24 mouse cellular contexts compared by ENCODE assay signal in genomic region chr8:111789200-111789599, GRCm38 (mm10). TPM values are rescaled to one million over a fixed set of nuclear protein-coding genes. Genes with fewer than 3 reads are reported as not detected.
DNase-seq lines count a peak whose midpoint lies in the region; ATAC-seq lines count a peak whose summit lies in the region.
"Had no signal": no experiment of that assay in that cellular context is flagged by ENCODE, and none has a peak within 500 bp of the region (broad histone marks: within the 10 kb centered on the region; RNA-seq: fewer than 3 reads in every experiment).

No protein-coding gene starts in this region.

- H3K36me3 ChIP-seq in heart, embryonic 13.5 days: peaks cover 15% of the 10 kb centered on the region
- no peaks in the 10 kb centered on the region for H3K36me3 ChIP-seq in neural tube, embryonic 15.5 days
- H3K36me3 ChIP-seq in forebrain, embryonic 16.5 days (ENCODE audit: control insufficient read depth, insufficient read depth): no peaks in the 10 kb centered on the region
- H3K36me3 ChIP-seq: liver, embryonic 15.5 days had no signal

- 41% methylated on average over 4 of the region's 4 CpGs for WGBS in heart, embryonic 13.5 days
- WGBS in neural tube, embryonic 15.5 days: 42% methylated on average over 4 of the region's 4 CpGs
- WGBS in forebrain, embryonic 16.5 days: 16% methylated on average over 4 of the region's 4 CpGs

- no peaks in the 10 kb centered on the region for H3K9me3 ChIP-seq in heart, embryonic 13.5 days
- no peaks in the 10 kb centered on the region for H3K9me3 ChIP-seq in neural tube, embryonic 15.5 days (replicated peaks)
- H3K9me3 ChIP-seq in forebrain, embryonic 16.5 days (ENCODE audit: control insufficient read depth, low read length): no peaks in the 10 kb centered on the region
- H3K9me3 ChIP-seq: embryonic facial prominence, embryonic 10.5 days; kidney, embryonic 15.5 days; limb, embryonic 15.5 days; liver, embryonic 15.5 days had no signal

- H3K4me3 ChIP-seq in heart, embryonic 13.5 days: no peak overlapping the region
- no peak overlapping the region for H3K4me3 ChIP-seq in neural tube, embryonic 15.5 days (replicated peaks)
- H3K4me3 ChIP-seq in forebrain, embryonic 16.5 days (replicated peaks; ENCODE audit: low read length): no peak overlapping the region
- H3K4me3 ChIP-seq: embryonic facial prominence, embryonic 10.5 days; kidney, embryonic 15.5 days; limb, embryonic 15.5 days; liver, embryonic 15.5 days had no signal

- H3K27ac ChIP-seq in heart, embryonic 13.5 days (replicated peaks): peak overlapping the region; percentile 20; the same call in 1 of the 2 replicates
- H3K27ac ChIP-seq in neural tube, embryonic 15.5 days (replicated peaks): peak overlapping the region; percentile 24; the same call in 1 of the 2 replicates
- peak overlapping the region; percentile 31; the same call in 1 of the 2 replicates for H3K27ac ChIP-seq in forebrain, embryonic 16.5 days (ENCODE audit: low read length)
- H3K27ac ChIP-seq: embryonic facial prominence, embryonic 10.5 days; hindbrain, postnatal 0 days; kidney, embryonic 15.5 days; limb, embryonic 15.5 days; liver, embryonic 15.5 days had no signal

- peaks cover 70% of the 10 kb centered on the region for H3K4me1 ChIP-seq in heart, embryonic 13.5 days
- peaks cover 35% of the 10 kb centered on the region for H3K4me1 ChIP-seq in neural tube, embryonic 15.5 days
- peaks cover 25% of the 10 kb centered on the region for H3K4me1 ChIP-seq in forebrain, embryonic 16.5 days (replicated peaks; ENCODE audit: control insufficient read depth, insufficient read depth, low read length)
- H3K4me1 ChIP-seq: liver, embryonic 15.5 days had no signal

- no peak for ATAC-seq in heart, embryonic 13.5 days (ENCODE audit: extremely low read depth, insufficient number of reproducible peaks, low FRiP score, low TSS enrichment)
- no peak for ATAC-seq in neural tube, embryonic 15.5 days (ENCODE audit: low FRiP score)
- ATAC-seq in forebrain, embryonic 16.5 days: no peak
- ATAC-seq: hindbrain, postnatal 0 days; intestine, embryonic 16.5 days had no signal

- no peaks in the 10 kb centered on the region for H3K27me3 ChIP-seq in heart, embryonic 13.5 days (replicated peaks)
- no peaks in the 10 kb centered on the region for H3K27me3 ChIP-seq in neural tube, embryonic 15.5 days (replicated peaks)
- H3K27me3 ChIP-seq in forebrain, embryonic 16.5 days (replicated peaks; ENCODE audit: control insufficient read depth, insufficient read depth, low read length): no peaks in the 10 kb centered on the region
- H3K27me3 ChIP-seq: kidney, embryonic 15.5 days; limb, embryonic 15.5 days; liver, embryonic 15.5 days had no signal

- no peak overlapping the region for H3K4me2 ChIP-seq in heart, embryonic 13.5 days
- H3K4me2 ChIP-seq in neural tube, embryonic 15.5 days: no peak overlapping the region
- H3K4me2 ChIP-seq in forebrain, embryonic 16.5 days (ENCODE audit: low read length): no peak overlapping the region
- H3K4me2 ChIP-seq: kidney, embryonic 15.5 days; limb, embryonic 15.5 days; liver, embryonic 15.5 days had no signal

- no peak for DNase-seq in heart, postnatal 4 days
- DNase-seq in neural tube, embryonic 10.5 days (ENCODE audit: extremely low spot score, low spot score): no peak
- DNase-seq in cerebellum, adult 9-11 months: no peak
- DNase-seq in gastrocnemius, adult 18-20 months (ENCODE audit: low spot score): no peak
- DNase-seq: adrenal gland, postnatal 25 days; cerebellum, adult 9-10 months; gastrocnemius, postnatal 25 days; heart, adult 18-20 months; kidney, postnatal 36 days; layer of hippocampus, postnatal 36 days; lung, postnatal 4 days; right cerebral cortex, postnatal 14 days had no signal

- no peak overlapping the region for H3K9ac ChIP-seq in heart, embryonic 13.5 days
- no peak overlapping the region for H3K9ac ChIP-seq in neural tube, embryonic 15.5 days (replicated peaks)
- no peak overlapping the region for H3K9ac ChIP-seq in forebrain, embryonic 16.5 days (replicated peaks; ENCODE audit: low read depth, low read length)
- H3K9ac ChIP-seq: kidney, embryonic 15.5 days; limb, embryonic 15.5 days; liver, embryonic 15.5 days had no signal

RNA-seq across cellular contexts. Expression of gene Bcar1, which starts 45.6 kb away (rescaled TPM):
- 40.2 and 43.4 TPM in 2 replicates for polyA plus RNA-seq in heart, embryonic 13.5 days (2015; fragmentation: Nextera tagmentation; extraction: Ambion mirVana)
- total RNA-seq in heart, postnatal 4 days (2021): 10 to 100 TPM; 62.7 to 65.0 TPM
- 41.5 and 42.8 TPM in 2 replicates for polyA plus RNA-seq in neural tube, embryonic 15.5 days (2015; fragmentation: Nextera tagmentation; extraction: Ambion mirVana)
- 45.9 and 52.5 TPM in 2 replicates for polyA plus RNA-seq in forebrain, embryonic 16.5 days (2015; fragmentation: Nextera tagmentation; extraction: Ambion mirVana)
- 10 to 100 TPM; 10.6 to 10.8 TPM for total RNA-seq in gastrocnemius, adult 18-20 months (2021)
- total RNA-seq: common myeloid progenitor, adult 5-6 weeks; hematopoietic stem cell, adult 5-6 weeks; megakaryocyte-erythroid progenitor cell, adult 5-6 weeks had no signal
